Mouse (Mus musculus): Measurements from ENCODE around the gene Mreg.
"Not testable (repeated sequence)": the region's sequence is repeated elsewhere in the genome, so short reads cannot be mapped to it uniquely, and the experiment has no call there.

The Mreg gene

DNA sequence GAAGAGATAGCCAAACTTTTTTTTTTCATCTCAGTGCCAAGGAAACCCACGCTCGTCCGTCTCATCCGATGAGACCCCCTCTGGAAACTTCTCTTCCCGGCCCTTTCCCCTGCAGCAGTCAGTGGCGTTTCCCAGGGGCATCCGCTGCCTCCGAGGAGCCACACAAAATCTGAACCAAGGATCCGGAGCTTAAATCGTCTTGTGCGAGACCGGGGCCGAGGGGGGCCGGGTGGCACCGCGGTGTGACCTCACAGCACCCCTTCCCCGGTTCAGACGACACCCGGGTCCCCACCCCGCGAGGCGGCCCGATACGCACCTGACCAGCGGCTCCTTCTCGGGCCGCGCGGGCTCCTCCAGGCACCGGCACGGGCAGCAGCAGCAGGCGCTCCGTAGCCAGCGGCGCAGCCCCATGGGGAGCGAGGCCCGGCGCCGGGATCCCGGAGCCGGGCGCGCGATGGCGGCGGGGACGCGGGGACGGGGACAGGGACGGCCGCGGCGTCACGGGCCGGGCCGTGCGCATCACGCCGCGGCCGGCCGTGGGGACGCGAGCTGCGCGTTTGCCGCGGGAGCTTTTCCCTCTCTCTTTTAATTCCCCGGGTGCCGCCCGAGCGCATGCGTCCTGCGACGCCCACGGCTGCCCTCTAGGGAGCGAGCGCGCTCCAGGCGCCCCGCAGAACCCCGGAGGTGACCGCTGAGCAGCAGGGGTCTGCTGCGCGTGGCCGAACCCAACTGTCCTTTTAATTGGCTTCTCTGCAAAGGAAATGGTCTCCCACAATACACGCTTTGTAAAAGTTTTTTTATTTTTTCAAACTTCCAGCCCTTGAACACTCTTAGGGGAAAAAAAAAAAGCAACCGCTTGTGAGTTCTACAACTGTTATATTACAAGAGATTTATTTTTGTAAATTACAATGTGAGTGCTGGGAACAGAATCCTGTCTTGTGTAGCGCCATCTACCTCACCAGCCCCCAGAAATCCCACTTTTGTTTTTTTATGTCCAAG, at the start of gene Mreg:
Gene Mreg, minus strand, starts transcription at position 607 of the 999 bp plus-strand sequence.
- peak; percentile 48 for DNase-seq (ENCODE audit: low read depth, low spot score)

DNA sequence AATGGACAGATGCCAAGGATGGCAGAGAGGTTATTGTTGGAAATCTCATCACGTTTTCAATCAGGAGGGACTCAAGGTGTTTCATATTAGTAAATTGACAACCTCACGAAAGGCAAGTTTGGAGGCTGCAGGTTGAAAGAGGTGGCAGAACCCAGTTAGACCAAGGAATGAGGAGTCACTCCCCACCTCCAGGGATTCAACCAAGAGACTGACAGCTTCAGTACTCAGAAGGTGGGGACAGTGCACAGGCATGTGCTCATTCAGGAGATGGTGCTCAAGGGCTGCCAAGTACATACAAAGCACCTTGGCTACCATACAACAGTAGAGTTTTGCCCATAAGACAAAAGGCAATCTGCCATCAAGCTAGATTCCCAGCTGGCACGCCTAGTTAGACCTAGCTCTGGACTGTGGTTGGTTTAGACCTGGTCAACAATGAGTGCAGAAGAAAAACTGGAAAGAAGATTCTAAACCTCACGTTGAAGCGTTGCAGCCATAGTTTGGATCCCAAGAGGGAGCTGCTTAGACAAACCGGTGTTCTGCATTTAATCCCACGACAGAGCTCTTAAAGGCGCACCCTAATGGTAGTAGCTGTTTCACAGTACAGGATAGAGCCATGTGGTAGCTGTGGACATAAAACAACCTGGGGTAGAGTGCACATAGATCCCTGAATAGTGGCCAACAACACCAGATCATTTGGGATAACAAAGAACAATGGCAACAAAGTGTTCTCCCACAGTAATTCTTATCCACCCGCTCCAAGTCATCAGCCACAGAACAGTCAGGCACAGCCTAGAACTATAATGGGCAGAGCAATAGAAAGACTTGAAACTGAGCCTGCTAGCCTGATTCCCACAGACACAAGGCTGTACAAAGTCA, 44.5 kb upstream of the Mreg start:
- DNase-seq (ENCODE audit: low read depth, low spot score): no peak

DNA sequence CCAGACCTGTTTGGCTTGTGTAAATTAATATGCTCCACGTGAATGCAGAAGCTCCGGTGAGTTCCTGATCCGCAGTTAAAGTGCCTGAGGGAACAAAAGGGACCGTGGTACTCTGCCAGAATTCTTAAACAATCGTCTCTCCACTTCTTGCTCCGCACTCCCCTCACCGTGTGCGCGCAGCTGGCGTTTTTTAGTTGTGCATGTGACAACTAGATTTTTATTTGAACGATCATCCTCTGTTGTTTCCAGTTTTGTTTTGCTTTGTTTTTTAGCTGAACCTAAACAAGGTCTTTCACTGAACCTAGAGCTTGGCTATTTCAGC, 43.7 kb upstream of the Mreg start:
- no peak for DNase-seq (ENCODE audit: low read depth, low spot score)

DNA sequence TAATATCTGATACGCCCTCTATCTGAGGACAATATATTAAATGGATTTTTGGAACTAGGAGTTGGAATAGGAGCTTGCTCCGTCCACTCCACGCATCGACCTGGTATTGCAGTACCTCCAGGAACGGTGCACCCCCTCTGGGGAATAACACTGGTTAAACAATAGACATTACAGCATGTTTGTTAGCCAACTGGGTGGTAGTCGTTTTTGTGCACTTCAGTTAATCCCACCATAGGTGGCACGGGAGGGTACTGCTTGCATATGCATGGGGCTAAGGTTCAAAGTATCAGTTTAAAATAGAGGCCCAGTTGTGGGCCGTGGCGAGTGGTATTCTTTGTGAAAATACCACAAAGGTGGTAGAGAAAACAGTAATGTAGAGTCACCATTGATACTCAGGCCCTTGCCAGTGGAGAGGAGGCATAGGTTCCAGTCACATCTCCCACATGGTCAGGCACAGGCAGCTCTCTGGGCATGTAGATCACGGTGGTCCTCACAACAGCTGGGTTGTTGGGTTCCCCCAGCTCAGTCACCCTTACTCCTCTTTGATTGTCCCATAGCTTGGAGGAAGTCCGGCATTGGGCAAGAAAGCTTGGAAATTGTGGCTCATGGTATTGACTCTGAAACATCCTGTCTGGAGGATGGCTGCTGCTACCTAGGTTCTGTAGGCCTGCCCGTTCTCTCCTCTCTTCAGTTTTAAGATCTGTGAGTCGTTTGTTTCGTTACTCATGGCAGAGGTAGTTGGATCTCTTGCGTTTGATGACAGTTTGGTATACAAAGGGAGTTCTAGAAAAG, 43.2 kb upstream of the Mreg start:
- DNase-seq (ENCODE audit: low read depth, low spot score): peak; percentile 69

DNA sequence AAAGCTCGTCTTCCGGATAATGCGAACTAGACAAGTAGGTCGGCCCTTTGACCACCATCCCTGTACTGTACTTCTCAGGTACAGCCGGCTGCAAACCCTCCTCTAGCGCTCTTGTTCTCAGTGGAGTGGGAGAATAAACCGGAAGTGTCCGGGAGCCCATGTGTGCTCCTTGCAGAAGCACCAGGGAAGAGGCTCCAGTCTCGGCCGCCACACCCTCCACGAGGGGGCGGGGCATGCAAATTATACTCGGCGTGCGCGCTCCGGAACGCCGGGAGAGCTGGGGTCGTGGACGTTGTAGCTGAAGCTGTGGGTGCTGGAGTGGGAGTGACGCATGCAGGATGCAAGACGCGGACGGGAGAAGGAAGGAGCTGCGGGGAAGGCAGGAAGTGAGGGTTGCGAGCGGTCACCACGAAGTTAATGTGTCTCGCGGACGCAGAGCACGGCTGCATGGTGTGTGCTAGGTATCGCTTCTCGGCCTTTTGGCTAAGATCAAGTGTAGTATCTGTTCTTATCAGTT, 42.5 kb upstream of the Mreg start:
- DNase-seq (ENCODE audit: low read depth, low spot score): peak; percentile 85

DNA sequence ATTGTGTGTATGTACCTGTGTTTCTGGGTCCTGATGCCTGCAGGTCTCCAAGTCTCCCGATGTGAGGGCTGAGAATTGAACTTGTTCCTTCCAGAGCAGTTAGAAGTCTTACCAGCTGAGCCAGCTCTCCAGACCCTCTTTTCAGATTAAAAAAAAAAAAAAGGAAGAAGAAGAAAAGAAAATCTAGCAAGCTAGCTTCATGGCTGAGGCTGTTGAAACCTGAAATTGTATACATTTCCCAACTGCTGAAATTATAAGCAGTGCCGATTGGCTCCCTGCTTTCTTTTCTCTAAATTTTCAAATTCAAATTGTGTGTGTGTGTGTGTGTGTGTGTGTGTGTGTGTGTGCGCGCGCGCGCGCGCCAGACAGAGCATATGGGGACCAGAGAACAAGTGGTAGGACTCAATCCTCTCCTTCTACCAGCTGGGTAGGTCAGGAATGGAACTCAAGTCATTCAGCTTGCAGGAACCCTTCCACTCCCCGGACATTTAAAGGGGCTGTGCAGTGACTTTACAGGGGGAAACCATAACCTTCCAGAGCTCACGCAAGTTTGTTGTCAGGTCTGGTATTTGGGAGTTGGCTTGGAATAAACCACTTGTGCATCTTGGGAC, 41.9 kb upstream of the Mreg start:
- no peak for DNase-seq (ENCODE audit: low read depth, low spot score)

DNA sequence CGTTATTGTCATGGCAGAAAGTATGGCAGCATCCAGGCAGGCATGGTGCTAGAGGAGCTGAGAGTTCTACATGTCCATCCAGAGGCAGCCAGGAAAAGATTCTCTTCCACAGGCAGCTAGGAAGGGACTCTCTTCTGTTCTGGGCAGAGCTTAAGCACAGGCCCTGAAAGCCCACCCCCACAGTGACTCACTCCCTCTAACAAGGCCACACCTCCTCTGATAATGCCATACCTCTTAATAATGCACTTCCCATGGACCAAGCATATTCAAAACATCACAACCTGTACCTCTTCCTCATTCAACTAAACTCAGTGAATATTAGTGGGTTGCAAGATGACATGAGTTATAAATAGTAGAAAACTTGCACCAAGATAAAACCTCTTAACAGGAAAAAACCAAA, 39.7 kb upstream of the Mreg start:
- no peak for DNase-seq (ENCODE audit: low read depth, low spot score)

DNA sequence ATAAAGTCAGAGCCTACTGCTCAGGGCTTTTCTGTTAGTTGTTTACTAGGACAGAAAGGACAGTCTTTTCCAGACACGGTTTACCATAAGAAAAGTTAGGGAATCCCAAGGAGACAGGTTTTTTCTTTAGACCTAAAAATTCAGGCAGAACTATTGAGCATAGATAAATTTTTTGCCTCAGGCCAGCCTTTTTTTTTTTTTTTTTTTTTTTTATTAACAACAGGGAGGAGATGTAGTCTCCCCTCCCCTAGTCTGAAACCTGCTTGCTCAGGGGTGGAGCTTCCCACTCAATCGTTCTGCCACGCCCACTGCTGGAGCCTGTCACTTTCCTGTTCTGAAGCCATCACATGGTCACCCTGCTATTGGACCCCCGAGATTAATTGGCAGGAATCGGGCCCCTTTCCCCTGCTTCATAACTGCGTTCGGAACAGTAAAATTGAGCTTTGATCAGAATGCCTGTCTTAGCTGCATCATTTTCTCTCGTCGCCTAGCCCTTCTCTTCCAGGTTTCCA, 36.2 kb upstream of the Mreg start:
- not testable (repeated sequence) for DNase-seq (ENCODE audit: low read depth, low spot score)

DNA sequence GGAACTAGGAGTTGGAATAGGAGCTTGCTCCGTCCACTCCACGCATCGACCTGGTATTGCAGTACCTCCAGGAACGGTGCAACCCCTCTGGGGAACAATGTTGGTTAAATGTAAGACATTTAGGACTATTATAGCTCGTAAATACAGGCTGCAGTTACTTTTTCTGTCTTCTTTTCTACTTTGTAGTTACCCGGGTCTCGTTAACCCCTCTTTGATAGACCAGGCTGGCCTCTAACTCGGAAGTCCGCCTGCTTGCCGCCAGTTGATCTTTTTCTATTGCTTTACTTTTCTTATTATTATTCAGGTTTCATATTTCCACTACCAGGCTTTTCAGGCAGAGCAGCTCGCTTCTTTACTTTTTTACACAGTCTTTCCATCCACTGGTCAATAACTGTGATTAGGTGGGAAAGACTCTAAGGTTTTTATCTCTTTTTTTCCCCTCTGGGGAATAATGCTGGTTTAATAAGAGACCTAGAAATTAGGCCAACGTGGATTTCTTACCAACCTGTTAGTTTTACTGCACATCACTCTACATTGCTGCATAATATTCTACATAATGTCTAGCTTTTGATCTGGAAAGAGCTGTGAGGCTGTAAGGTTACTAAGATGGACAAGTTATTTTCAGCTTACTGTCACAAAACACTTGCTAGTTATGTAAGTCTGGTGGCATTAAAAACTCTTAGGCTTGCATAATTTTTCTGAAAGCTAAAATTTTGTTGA, 32.4 kb upstream of the Mreg start:
- DNase-seq (ENCODE audit: low read depth, low spot score): peak; percentile 66

DNA sequence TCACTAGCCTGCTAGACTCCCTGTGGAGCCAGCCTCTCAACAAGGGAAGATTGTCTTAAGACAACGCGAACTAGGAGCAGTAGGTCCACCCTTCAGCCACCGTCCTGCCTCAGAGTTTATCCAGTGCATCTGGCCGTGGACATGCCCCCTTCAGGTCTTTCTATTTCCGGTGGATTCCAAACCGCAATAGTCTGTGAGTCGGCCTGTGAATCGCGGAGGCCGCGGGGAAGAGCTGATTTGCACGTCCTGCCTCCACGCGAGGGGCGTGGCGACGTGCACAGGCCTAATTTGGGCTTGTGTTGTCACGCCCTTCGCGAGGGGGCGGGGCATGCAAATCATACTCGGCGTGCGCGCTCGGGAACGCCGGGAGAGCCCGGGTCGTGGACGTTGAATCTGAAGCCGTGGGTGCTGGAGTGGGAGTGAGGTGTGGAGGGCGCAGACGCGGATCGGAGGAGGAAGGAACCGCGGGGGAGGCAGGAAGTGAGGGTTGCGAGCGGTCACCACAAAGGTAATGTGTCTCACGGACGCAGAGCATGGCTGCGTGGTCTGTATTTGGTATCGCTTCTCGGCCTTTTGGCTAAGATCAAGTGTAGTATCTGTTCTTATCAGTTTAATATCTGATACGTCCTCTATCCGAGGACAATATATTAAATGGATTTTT, 31.7 kb upstream of the Mreg start:
- DNase-seq (ENCODE audit: low read depth, low spot score): peak; percentile 98

DNA sequence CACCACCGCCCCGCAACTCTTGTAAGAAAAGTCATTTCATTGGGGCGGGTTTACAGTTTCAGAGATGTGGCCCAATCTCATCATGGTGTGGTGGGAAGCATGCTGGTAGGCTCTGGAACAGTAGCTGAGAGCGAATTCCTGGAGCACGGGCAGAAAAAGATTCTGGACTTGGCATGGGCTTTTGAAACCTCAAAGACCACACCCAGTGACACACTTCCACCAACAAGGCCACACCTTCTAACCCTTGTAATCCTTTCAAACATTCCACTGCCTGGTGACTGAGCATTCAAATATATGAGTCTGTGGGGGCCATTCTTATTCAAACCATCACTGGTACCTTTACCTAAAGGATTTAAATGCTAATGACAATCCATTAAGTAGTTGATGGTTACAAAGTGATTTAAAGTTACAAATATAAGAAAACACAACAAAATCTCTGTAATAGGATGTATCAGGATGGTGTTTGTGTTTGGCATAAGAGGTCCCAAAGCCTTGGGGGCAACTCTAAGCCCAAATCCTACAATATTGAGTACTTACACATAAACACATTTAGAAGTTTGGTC, 30.6 kb upstream of the Mreg start:
- no peak for DNase-seq (ENCODE audit: low read depth, low spot score)

DNA sequence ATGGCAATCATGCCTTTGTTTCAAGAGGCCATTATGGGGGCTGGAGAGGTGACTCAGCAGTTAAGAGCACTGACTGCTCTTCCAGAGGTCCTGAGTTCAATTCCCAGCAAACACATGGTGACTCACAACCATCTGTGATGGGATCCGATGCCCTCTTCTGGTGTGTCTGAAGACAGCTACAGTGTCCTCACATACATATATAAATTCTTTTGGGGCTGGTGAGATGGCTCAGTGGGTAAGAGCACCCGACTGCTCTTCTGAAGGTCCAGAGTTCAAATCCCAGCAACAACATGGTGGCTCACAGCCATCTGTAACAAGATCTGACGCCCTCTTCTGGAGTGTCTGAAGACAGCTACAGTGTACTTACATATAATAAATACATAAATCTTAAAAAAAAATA, 27.0 kb upstream of the Mreg start:
- not testable (repeated sequence) for DNase-seq (ENCODE audit: low read depth, low spot score)

DNA sequence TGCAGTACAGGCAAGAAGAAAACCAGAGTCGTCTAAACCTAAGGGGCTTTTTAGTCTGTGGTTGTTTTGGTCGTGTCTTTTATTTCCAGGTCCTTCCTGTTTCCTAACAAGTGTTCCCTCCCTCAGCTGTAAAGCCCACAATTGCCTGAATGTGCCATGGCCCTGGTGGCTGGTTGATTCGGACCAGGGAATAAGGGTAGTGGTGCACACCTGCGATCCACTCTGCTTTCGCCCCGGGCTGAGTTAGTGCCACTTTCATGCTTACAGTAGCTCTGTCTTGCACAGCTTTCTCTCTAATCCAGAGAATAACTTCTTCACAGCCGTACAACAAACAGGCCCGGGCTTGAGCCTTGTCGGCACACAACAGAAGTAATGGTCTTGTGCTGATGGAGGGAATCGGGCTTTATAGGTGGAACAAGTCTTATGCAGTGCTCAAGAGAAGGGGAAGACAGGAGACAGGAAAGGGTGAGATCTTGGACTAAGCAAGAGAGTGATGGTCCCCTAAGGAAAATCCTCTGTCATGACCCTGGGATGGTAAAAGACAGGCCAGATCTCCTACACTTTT, 26.0 kb upstream of the Mreg start:
- no peak for DNase-seq (ENCODE audit: low read depth, low spot score)

DNA sequence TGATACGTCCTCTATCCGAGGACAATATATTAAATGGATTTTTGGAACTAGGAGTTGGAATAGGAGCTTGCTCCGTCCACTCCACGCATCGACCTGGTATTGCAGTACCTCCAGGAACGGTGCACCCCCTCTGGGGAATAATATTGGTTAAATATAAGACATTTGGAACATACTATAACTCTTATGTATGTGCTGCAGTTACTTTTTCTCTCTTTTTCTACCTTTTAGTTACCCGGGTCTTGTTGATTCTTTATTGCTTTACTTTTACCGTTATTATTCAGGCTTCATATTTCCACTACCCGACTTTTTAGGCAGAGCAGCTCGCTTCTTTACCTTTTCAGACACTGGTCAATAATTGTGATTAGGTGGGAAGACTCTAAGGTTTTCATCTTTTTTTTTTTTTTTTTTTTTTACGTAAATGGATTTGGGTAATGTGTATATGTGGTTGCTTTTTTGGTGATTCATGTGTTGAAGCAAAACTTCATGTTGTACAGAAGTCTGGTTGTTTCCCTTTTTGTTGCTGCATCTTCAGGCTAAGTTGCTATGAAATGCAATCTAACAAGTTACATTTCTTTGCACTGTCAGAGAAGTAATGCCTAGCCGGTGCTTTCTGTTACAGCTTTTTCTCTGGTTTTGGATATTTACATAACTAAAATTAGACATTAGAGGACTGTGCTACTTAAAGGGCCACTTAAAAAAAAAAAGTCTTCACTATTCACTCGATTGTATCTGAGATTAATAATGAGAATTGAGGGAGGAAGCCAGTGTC, 25.1 kb upstream of the Mreg start:
- DNase-seq (ENCODE audit: low read depth, low spot score): no peak

DNA sequence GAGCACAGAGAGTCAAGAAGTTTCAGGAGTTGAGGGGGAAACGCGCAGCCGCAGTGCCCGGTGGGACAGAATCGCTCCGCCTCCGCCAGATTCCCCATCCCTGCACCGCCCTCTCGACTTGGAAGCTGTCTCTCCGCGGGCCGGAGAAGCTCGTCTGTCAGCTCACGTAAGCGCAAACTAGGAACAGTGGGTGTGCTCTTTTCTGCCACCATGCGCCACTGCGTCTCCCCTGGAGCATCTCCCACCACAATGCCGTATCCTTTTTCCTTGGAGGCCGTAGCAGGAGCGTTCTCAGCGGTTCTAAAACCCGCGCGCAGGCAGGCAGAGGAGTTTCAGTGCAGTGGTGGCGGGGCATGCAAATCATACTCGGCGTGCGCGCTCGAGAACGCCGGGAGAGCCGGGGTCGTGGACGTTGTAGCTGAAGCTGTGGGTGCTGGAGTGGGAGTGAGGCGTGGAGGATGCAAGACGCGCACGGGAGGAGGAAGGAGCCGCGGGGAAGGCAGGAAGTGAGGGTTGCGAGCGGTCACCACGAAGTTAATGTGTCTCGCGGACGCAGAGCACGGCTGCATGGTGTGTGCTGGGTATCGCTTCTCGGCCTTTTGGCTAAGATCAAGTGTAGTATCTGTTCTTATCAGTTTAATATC, 24.4 kb upstream of the Mreg start:
- DNase-seq (ENCODE audit: low read depth, low spot score): peak; percentile 68

DNA sequence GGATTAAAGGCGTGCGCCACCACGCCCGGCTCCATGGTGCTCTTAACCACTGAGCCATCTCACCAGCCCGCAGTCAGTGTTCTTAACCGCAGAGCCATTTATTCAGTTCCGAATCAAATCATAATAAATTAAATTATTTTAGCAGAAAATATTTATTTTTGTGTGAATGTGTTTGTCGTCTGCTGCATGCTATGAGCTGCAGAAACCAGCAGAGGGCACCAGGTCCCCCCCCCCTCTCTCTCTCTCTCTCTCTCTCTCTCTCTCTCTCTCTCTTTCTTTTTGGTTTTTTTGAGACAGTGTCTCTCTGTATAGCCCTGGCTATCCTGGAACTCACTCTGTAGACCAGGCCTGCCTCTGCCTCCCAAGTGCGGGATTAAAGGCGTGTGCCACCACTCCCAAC, 20.5 kb upstream of the Mreg start:
- not testable (repeated sequence) for DNase-seq (ENCODE audit: low read depth, low spot score)

DNA sequence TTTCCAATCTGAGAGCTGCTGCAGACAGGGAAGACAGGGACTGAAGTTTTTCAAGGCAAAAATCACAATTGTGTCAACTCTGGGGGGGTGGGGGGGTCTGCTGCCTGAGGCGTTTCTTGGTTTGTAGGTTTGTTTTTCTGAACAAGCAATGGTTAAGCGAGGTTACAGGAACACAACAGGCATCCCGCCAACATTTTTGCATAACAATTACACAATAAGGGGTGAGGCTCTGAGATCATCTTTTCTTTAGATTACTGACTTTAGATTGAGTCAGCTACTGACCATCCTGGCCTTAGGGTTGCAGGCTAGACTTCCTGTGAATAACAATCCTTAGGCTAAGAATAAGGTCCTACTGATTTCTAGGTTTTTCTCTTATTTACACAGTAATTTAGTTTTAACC, 16.9 kb upstream of the Mreg start:
- DNase-seq (ENCODE audit: low read depth, low spot score): no peak

DNA sequence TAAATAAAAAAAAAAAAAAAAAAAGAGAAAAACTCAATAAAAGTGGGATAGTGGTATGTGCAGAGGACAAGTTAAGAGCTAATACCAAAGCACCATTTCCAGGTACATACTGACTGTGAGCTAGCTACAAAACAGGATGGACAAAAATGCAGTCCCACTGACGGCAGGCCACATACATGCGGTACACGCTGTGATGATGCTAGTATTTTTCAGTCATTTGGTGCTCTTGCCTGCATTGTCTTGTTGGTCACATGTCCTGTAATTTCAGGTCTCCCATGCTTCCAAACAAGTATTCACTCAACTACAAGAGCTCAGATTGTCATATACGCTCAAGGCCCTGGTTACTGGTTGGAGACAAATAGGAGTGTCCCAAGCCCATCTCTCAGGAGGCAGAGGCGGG, 15.4 kb upstream of the Mreg start:
- no peak for DNase-seq (ENCODE audit: low read depth, low spot score)

All from embryo, embryonic 11.5 days (tissue).